Mouse (Mus musculus): ENCODE data around the gene Ttc5.
A peak's percentile ranks its signal among the peaks of the same experiment; 100 is the strongest.

DNA sequence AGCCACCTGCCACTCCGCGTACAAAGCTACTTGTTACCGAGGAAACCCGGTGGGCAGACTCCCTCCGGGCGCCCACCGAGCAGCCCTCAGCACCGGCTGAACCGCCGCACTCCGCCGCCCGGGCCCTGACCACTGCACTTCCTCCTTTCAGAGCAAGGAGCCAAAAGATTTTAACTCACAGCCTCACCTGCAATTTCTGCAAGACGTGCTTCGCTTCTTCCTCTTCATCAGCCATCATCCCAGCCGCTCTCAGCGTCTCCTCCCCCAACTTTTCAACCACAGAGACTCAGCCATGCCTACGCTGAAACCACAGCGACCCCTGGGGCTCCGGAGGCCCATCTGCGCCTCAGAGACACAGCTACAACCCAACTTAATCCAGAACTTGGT is at the start of gene Ttc5:
- TF ChIP-seq MAZ (IDR thresholded peaks at IDR 0.05; ENCODE audit: low read depth, low read length) (peak; percentile 69; the same call in 1 of the 2 replicates), ZC3H11A (IDR thresholded peaks at IDR 0.05; ENCODE audit: low read depth, low read length) (no peak), JUND (IDR thresholded peaks at IDR 0.05; ENCODE audit: low read depth, low read length) (no peak)

Data from MEL (cell line).